Mouse (Mus musculus): ENCODE results near the gene Rlim. TPM values are rescaled to one million over a fixed set of nuclear protein-coding genes. Genes with fewer than 3 reads are reported as not detected.
A peak's percentile ranks its signal among the peaks of the same experiment; 100 is the strongest.

Gene Rlim
- polyA plus RNA-seq, 1 experiment from 2014 or later, result 48.1 TPM

DNA sequence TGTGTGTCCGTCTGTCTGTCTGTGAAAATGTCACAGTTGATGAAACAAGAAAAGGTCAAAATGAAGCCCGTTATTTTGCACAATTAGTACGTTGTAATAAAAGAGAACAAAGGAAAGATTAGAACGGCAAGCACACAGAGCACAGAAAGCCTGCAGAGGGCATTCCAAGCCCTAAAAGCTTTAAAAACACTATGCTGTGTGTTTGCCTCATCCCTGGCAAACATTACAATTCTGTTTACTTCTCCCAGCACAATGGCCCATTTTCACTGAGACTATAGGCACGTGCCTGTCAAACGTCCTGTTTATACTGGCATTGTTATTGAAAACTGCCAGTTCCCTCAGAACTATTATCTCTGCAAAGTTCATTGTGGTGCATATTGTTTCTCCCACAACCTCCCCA, 5.1 kb upstream of the Rlim start:
- Histone ChIP-seq H3K4me2 (ENCODE audit: low read depth, low read length) (no peak overlapping the region), H3K27ac (ENCODE audit: low read length) (no peak overlapping the region), H3K4me3 (ENCODE audit: low read length) (no peak overlapping the region), H3K9me3 (ENCODE audit: control insufficient read depth, low read length) (no peaks in the 10 kb centered on the region), H3K4me1 (replicated peaks; ENCODE audit: control insufficient read depth, insufficient read depth, low read length) (no peaks in the 10 kb centered on the region), H3K36me3 (ENCODE audit: control insufficient read depth, insufficient read depth, low read length) (no peaks in the 10 kb centered on the region), H3K27me3 (ENCODE audit: control insufficient read depth, insufficient read depth, low read depth, low read length) (peaks cover 2% of the 10 kb centered on the region), H3K9ac (ENCODE audit: low read length) (no peak overlapping the region)
- peak; percentile 34; the same call in 1 of the 2 replicates for ATAC-seq (ENCODE audit: low read depth)
- WGBS, result 27% methylated on average over 6 of the region's 6 CpGs

DNA sequence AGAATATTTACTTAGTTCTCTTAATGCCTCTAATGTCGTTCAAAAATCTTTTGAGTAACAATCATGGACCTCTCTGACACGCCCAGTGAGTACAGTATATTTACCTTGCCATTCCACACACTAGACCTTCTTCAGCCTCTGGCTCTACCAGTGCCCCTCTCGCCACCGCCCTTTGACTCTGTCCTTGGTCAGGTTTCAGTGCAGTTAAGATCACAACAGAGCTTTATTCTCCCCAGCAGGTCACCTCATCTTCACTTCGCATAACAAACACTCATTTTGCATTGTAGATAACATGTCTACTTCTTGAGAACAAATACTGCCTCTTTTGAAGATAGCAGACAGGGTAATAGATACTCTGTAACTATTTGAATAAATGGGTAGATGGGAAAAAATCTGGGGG, 3.9 kb upstream of the Rlim start:
- Histone ChIP-seq H3K9me3 (ENCODE audit: control insufficient read depth, low read length) (no peaks in the 10 kb centered on the region), H3K4me2 (ENCODE audit: low read depth, low read length) (no peak overlapping the region), H3K27me3 (ENCODE audit: control insufficient read depth, insufficient read depth, low read depth, low read length) (peaks cover 2% of the 10 kb centered on the region), H3K9ac (ENCODE audit: low read length) (no peak overlapping the region), H3K4me3 (ENCODE audit: low read length) (no peak overlapping the region), H3K27ac (ENCODE audit: low read length) (peak overlapping the region; percentile 46; the same call in 1 of the 2 replicates), H3K36me3 (ENCODE audit: control insufficient read depth, insufficient read depth, low read length) (no peaks in the 10 kb centered on the region), H3K4me1 (replicated peaks; ENCODE audit: control insufficient read depth, insufficient read depth, low read length) (no peaks in the 10 kb centered on the region)
- ATAC-seq (ENCODE audit: low read depth), result no peak
- 39% methylated on average over 5 of the region's 5 CpGs for WGBS

DNA sequence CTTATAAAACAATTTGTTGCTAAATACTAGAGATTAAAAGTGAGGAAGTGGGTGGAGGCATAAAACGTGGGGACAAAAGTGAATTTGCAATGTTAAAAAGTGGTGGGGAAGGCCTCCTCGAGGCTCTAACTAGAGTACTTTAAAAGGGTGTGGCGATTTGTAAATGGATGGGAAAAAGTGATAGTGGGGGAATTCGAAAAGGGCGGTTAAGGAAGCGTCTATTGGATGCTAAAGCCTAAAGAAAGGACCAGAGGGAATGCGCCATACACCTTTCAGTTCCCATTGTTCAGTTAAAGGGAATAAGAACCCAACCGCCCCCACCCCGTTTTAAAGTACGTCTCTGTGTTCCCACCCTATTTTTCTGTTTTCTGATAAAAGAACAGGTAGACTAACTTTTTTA, 722 bp upstream of the Rlim start:
- ATAC-seq (ENCODE audit: low read depth), result no peak; the same call in 1 of the 2 replicates
- Histone ChIP-seq H3K4me2 (ENCODE audit: low read depth, low read length) (peak overlapping the region; percentile 53), H3K9ac (ENCODE audit: low read length) (no peak overlapping the region; the same call in 1 of the 2 replicates), H3K27me3 (ENCODE audit: control insufficient read depth, insufficient read depth, low read depth, low read length) (no peaks in the 10 kb centered on the region), H3K4me1 (replicated peaks; ENCODE audit: control insufficient read depth, insufficient read depth, low read length) (no peaks in the 10 kb centered on the region), H3K4me3 (ENCODE audit: low read length) (peak overlapping the region; percentile 39), H3K27ac (ENCODE audit: low read length) (peak overlapping the region; percentile 91), H3K36me3 (ENCODE audit: control insufficient read depth, insufficient read depth, low read length) (peaks cover 6% of the 10 kb centered on the region; the same call in 1 of the 2 replicates), H3K9me3 (ENCODE audit: control insufficient read depth, low read length) (no peaks in the 10 kb centered on the region)
- WGBS, result 72% methylated on average over 10 of the region's 10 CpGs

- peak; percentile 22; the same call in 1 of the 2 replicates for ATAC-seq (ENCODE audit: low read depth)
- Histone ChIP-seq H3K4me2 (ENCODE audit: low read depth, low read length) (no peak overlapping the region), H3K4me1 (replicated peaks; ENCODE audit: control insufficient read depth, insufficient read depth, low read length) (no peaks in the 10 kb centered on the region), H3K9ac (ENCODE audit: low read length) (peak overlapping the region; percentile 89), H3K27ac (ENCODE audit: low read length) (peak overlapping the region; percentile 92), H3K4me3 (ENCODE audit: low read length) (peak overlapping the region; percentile 78), H3K27me3 (ENCODE audit: control insufficient read depth, insufficient read depth, low read depth, low read length) (no peaks in the 10 kb centered on the region), H3K36me3 (ENCODE audit: control insufficient read depth, insufficient read depth, low read length) (peaks cover 6% of the 10 kb centered on the region; the same call in 1 of the 2 replicates), H3K9me3 (ENCODE audit: control insufficient read depth, low read length) (no peaks in the 10 kb centered on the region)
- 21% methylated on average over 34 of the region's 51 CpGs for WGBS
Measured at GRCm38 (mm10) chrX:103980590-103981168, 405 bp downstream of the Rlim start.

DNA sequence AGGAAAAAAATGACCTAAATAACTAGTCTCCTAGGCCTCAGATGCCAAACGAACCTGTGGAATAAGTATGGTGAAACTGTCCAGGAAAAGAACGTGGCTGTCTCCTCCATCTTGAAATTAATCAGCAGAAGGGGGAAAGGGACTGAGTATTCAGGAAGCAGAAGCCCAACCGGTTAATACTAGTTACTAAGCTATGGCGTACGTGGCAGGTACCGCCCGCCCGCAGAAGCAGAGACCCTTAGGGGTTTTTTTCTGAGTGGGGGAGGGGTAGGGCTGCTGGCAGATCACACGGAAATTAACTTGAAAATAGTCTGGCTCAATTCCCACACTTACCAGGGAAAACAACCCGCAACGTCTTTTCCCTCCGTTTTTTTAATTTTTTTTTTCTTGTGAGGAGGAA, 1.0 kb downstream of the Rlim start:
- WGBS, result 18% methylated on average over 12 of the region's 12 CpGs

GRCm38 (mm10) chrX:103939701-103940100, 41.4 kb downstream of the Rlim start:
- H3K36me3 ChIP-seq (ENCODE audit: control insufficient read depth, insufficient read depth, low read length), result no peaks in the 10 kb centered on the region
- no peak overlapping the region for H3K27ac ChIP-seq (ENCODE audit: low read length)
- H3K9me3 ChIP-seq (ENCODE audit: control insufficient read depth, low read length), result no peaks in the 10 kb centered on the region
- H3K4me2 ChIP-seq (ENCODE audit: low read depth, low read length), result no peak overlapping the region
- H3K4me3 ChIP-seq (ENCODE audit: low read length), result no peak overlapping the region
- no peak overlapping the region for H3K9ac ChIP-seq (ENCODE audit: low read length)
- no peak for ATAC-seq (ENCODE audit: low read depth)
- WGBS, result 86% methylated on average over 3 of the region's 3 CpGs
- peaks cover 10% of the 10 kb centered on the region for H3K27me3 ChIP-seq (ENCODE audit: control insufficient read depth, insufficient read depth, low read depth, low read length)
- H3K4me1 ChIP-seq (replicated peaks; ENCODE audit: control insufficient read depth, insufficient read depth, low read length), result no peaks in the 10 kb centered on the region

More for the DNA sequence above, 1.0 kb downstream of the Rlim start:
- peaks cover 6% of the 10 kb centered on the region; the same call in 1 of the 2 replicates for H3K36me3 ChIP-seq (ENCODE audit: control insufficient read depth, insufficient read depth, low read length)
- H3K27ac ChIP-seq (ENCODE audit: low read length), result peak overlapping the region; percentile 92
- no peaks in the 10 kb centered on the region for H3K4me1 ChIP-seq (replicated peaks; ENCODE audit: control insufficient read depth, insufficient read depth, low read length)
- peak overlapping the region; percentile 89 for H3K9ac ChIP-seq (ENCODE audit: low read length)
- peak overlapping the region; percentile 50 for H3K4me2 ChIP-seq (ENCODE audit: low read depth, low read length)
- no peak for ATAC-seq (ENCODE audit: low read depth)
- H3K4me3 ChIP-seq (ENCODE audit: low read length), result peak overlapping the region; percentile 78
- no peaks in the 10 kb centered on the region for H3K9me3 ChIP-seq (ENCODE audit: control insufficient read depth, low read length)
- H3K27me3 ChIP-seq (ENCODE audit: control insufficient read depth, insufficient read depth, low read depth, low read length), result no peaks in the 10 kb centered on the region

DNA sequence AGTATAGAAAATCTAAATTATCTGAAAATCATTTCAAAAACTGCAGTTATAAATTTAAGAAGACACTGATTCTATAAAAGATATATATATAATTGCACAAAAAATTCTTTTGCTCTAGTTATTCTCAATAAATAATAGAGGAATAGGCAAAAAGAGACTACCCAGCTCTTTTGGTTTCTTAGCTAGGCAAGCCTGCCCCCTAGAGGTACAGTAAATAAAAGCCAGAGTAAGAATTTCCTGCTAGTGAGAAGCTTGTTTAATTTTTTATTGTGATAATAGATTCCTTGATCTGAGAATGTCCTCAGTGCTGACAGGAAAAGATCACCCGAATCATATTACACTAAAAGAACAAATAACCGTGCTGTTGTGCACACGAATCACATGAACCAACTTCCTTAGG, 43.8 kb downstream of the Rlim start:
- Histone ChIP-seq H3K4me3 (ENCODE audit: low read length) (no peak overlapping the region), H3K9ac (ENCODE audit: low read length) (no peak overlapping the region), H3K27me3 (ENCODE audit: control insufficient read depth, insufficient read depth, low read depth, low read length) (peaks cover 10% of the 10 kb centered on the region), H3K4me1 (replicated peaks; ENCODE audit: control insufficient read depth, insufficient read depth, low read length) (no peaks in the 10 kb centered on the region), H3K4me2 (ENCODE audit: low read depth, low read length) (no peak overlapping the region), H3K9me3 (ENCODE audit: control insufficient read depth, low read length) (no peaks in the 10 kb centered on the region), H3K36me3 (ENCODE audit: control insufficient read depth, insufficient read depth, low read length) (no peaks in the 10 kb centered on the region), H3K27ac (ENCODE audit: low read length) (no peak overlapping the region)
- WGBS, result 24% methylated on average over 3 of the region's 3 CpGs
- ATAC-seq (ENCODE audit: low read depth), result no peak

DNA sequence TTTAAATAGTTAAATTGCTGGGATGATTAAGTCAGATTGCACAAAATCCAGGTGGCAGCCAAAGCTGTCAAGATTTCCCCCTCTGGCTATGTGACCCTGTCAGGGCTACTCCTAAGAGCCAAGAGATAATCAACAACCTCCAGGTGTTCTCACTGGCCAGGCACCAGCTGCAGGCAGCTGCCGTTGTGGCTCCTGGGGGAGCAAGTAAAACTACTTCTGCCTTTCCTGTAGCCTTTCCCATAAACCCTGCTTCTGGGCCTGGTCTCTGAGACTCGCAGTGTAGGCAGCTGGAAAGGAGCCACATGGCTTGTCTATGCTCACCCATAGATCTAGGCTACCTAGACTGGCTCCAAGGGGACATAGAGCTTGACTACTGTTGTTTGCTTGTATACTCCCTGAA, 58.6 kb downstream of the Rlim start:
- H3K27ac ChIP-seq (ENCODE audit: low read length), result no peak overlapping the region
- H3K4me1 ChIP-seq (replicated peaks; ENCODE audit: control insufficient read depth, insufficient read depth, low read length), result no peaks in the 10 kb centered on the region
- no peaks in the 10 kb centered on the region for H3K9me3 ChIP-seq (ENCODE audit: control insufficient read depth, low read length)
- no peak for ATAC-seq (ENCODE audit: low read depth)
- H3K4me3 ChIP-seq (ENCODE audit: low read length), result no peak overlapping the region
- H3K9ac ChIP-seq (ENCODE audit: low read length), result no peak overlapping the region
- H3K36me3 ChIP-seq (ENCODE audit: control insufficient read depth, insufficient read depth, low read length), result no peaks in the 10 kb centered on the region
- H3K4me2 ChIP-seq (ENCODE audit: low read depth, low read length), result no peak overlapping the region
- H3K27me3 ChIP-seq (ENCODE audit: control insufficient read depth, insufficient read depth, low read depth, low read length), result peaks cover 9% of the 10 kb centered on the region; the same call in 1 of the 2 replicates
- WGBS, result 41% methylated on average over 2 of the region's 2 CpGs

- H3K27ac ChIP-seq (ENCODE audit: low read length), result no peak overlapping the region
- peaks cover 11% of the 10 kb centered on the region for H3K27me3 ChIP-seq (ENCODE audit: control insufficient read depth, insufficient read depth, low read depth, low read length)
- H3K9ac ChIP-seq (ENCODE audit: low read length), result no peak overlapping the region
- H3K4me2 ChIP-seq (ENCODE audit: low read depth, low read length), result no peak overlapping the region
- H3K9me3 ChIP-seq (ENCODE audit: control insufficient read depth, low read length), result no peaks in the 10 kb centered on the region
- no peak for ATAC-seq (ENCODE audit: low read depth)
- no peak overlapping the region for H3K4me3 ChIP-seq (ENCODE audit: low read length)
- no peaks in the 10 kb centered on the region for H3K4me1 ChIP-seq (replicated peaks; ENCODE audit: control insufficient read depth, insufficient read depth, low read length)
- H3K36me3 ChIP-seq (ENCODE audit: control insufficient read depth, insufficient read depth, low read length), result no peaks in the 10 kb centered on the region
- 32% methylated on average over 5 of the region's 5 CpGs for WGBS
Measured at GRCm38 (mm10) chrX:103918954-103919353, 62.1 kb downstream of the Rlim start.

Data from lung, embryonic 16.5 days (tissue).